Mouse (Mus musculus) thymus, postnatal 0 days (tissue): ENCODE results near the gene Mysm1. TPM values are rescaled to one million over a fixed set of nuclear protein-coding genes. Genes with fewer than 3 reads are reported as not detected.

Experiments
- DNase-seq: peaks from one replicate; pipeline ENCODE4 v3.0.0-alpha.2; 2015; ENCODE audit warnings: low spot score
- polyA plus RNA-seq: library from polyadenylated mRNA; unstranded; fragments of >200 nt; fragmentation: Nextera tagmentation; extraction: Ambion mirVana; gene quantifications from 2 replicates; pipeline ENCODE4 v1.2.1, GENCODE M21; 2015

The Mysm1 gene
- polyA plus RNA-seq, 1 experiment from 2014 or later, result 34.0 TPM

DNA sequence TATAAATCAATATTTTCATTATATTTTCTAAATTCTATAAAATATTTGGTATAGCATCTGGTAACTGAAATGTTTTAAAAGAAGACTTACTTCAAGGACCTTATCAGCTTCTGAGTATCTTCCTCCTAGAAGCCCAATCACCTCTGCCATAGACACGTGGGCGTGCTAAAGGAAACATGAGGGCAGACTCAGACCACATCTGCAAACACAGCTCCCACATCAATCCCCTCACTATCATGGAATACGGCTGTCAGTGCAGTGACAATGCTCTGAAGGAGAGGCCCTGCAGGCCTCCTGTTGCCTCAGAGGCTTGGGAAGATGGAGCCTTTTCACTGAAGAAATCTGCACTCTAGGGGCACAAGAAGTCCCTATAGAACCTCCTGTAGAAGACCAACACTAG, 26.1 kb downstream of the Mysm1 start:
- DNase-seq, result peak; percentile 11

DNA sequence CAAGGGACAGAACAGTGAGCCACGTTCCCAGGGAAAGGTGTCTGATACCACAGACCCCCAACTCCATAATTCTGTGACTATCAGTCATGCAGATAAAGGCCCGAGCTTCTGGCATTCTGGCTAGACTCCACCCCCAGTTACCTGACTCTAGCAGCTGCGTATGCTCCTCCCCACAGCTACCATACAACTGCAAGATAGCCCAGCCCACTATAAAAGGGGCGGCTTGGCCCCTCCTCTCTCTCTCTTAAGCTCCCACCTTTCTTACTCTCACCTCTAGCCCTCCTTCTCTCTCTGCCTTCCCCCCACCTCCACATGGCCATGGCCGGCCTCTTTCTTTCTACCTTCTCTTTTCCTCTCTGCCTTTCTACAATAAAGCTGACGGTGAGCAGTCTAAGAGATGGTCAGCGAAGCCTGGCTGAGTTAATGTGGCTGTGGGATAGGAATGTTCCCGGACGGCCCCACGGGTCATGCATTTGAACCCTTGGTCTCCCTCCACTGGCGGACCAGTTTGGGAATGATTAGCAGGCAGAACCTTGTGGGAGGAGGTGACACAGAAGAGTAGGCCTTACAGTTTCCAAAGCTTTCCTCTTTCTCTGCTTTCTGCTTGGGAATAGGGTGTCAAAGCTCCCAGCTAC, 37.6 kb downstream of the Mysm1 start:
- DNase-seq, result no peak

DNA sequence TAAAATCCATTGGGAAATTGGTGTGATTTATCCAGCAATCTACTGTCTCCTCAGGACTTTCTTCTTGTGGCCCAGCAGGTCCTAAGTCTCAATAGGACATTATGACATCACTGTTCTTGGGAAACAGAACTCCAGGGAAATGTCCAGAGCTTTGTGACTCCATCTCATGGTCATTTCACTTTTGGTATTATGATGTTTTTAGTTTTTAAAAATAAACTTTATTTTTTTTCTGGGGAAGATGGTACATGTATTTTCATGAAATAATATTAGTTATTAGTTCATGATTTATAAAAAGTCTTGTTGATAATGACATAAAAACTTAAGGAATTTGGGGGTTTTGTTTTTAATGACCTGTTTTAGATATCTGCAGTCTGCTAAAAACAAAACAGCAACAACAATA, 50.2 kb downstream of the Mysm1 start, which contains the start of gene Eqtn:
TSS of gene Eqtn (minus strand) at position 101 of the 400 bp plus-strand sequence.
- no peak for DNase-seq

DNA sequence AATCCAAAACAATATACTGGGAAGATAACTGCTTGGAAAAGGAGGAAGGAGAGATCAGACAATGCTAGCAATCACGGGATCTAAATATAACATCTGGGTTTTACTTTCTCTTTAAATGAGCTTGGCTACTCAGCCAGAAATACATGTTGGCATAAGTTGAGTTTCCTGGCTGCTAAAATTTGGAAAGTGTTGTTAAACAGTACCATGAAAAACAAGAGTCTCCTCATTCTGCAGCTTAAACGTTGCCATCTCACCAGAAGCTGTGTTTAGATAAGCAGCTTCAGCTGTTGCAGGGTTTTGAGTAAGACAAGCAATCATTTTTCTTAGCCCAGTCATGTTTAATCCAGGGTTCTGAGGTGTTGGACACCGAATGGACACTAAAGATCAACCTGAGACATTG, 77.1 kb downstream of the Mysm1 start:
- DNase-seq, result no peak

DNA sequence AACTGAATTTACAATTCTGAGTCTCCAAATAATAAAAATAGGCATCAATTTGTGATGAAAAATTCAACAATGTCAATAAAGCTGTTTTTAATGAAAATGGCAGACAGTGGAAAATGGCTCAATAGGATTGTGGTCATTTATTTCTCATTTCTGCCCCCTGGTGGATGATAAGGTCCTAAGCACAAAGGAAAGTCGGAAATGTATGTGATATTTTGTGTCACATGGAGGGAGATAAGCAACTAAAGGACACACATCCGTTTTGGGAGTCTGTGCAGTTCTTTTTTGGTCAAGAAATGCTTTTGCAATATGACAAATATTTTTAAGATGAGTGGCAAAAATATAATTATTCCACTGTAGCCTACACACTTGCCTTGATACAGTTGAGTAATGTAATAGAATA, 78.2 kb downstream of the Mysm1 start:
- DNase-seq, result peak; percentile 8

Other genes starting within 250 kb of the Mysm1 start
- 2.9 and 3.1 TPM in 2 replicates for gene Tek, start 239.8 kb downstream of the Mysm1 start, polyA plus RNA-seq
- 0.12 and 0.40 TPM in 2 replicates for gene Eqtn, start 50.3 kb downstream of the Mysm1 start, polyA plus RNA-seq
- gene Jun, start 73.1 kb upstream of the Mysm1 start, polyA plus RNA-seq, result 10.3 and 11.3 TPM in 2 replicates